Mouse (Mus musculus) erythroblast, embryonic 14.5 days (primary cell): Measurements from ENCODE around the gene Socs3.

Experiments used
- GATA1 ChIP-seq: IDR thresholded peaks from 2 replicates; pipeline ENCODE4 v1.6.1; 2012; ENCODE audit warnings: low read length, inconsistent platforms, mixed read lengths
- TAL1 ChIP-seq: IDR thresholded peaks from 3 replicates; pipeline ENCODE4 v1.6.1; 2012; ENCODE audit warnings: low read length, inconsistent platforms, mixed read lengths

- no peak for TF ChIP-seq GATA1
- no peak for TF ChIP-seq TAL1
Observed at GRCm38 (mm10) chr11:117918541-117918940, 51.3 kb downstream of the Socs3 start.
